In the genomic region with DNA sequence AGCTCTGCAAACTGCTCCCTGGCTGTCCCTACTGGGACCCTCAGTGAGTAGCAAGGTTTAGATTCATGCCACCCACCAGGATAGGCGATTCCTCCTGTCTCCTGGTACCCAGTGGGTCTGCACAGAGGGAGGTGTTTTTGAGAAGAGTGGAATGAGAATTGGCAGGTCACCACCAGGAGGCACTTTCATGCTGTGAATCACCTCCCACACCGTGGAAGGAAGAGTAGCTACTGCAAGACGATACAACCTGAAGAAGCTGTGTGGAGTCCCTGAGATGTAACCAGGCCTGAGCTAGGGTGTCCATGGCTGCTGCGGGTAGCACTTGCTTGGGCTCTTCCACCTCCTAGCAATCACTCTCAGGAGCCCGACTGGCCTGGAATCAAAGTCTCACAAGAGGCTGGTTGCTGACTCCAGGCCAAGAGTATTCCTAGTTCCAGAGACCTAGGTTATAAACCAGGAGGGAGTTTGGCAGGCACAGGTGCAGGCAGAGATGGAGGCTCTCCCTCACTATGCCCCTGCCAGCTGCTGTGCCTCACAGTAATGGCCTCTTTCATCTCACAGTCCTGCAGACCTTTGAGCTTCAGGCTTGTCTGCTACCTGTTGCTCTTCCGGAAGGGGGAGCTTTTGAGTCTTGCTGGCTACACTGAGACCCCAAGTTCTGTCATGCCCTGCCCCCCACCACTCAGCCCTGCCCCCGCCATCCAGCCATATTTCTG, we compare ENCODE assay signal across 1 mouse cellular context.
TF ChIP-seq lines count a peak whose summit lies in the region.

No protein-coding gene starts in this region.

TF ChIP-seq in CH12.LX, 34 proteins besides CTCF, POLR2A, EP300 and RAD21:
- no peak for TF ChIP-seq IRF4 (IDR thresholded peaks at IDR 0.05; ENCODE audit: low read depth, low read length)
- TF ChIP-seq UBTF (IDR thresholded peaks at IDR 0.05; ENCODE audit: low read depth, low read length), result no peak
- TF ChIP-seq TCF12 (IDR thresholded peaks at IDR 0.05; ENCODE audit: low read depth, low read length), result no peak
- TF ChIP-seq NRF1 (IDR thresholded peaks at IDR 0.05; ENCODE audit: low read depth, low read length), result no peak
- peak; percentile 30 for TF ChIP-seq SMC3 (IDR thresholded peaks at IDR 0.05; ENCODE audit: low read depth, low read length)
- TF ChIP-seq MAX (IDR thresholded peaks at IDR 0.05; ENCODE audit: low read length), result no peak
- TF ChIP-seq MYC (IDR thresholded peaks at IDR 0.05; ENCODE audit: low read depth, low read length), result no peak
TF ChIP-seq in CH12.LX: peak in this region for 1.
